Mouse (Mus musculus) spleen, postnatal 10 days (tissue): ENCODE measurements at regions not wholly inside any gene's neighbourhood (a gene's known extent, or its start where the extent isn't known, plus 50 kb on each side); places are given as distances from the start of the nearest gene placed in this dataset.
"Not testable (repeated sequence)": the region's sequence is repeated elsewhere in the genome, so short reads cannot be mapped to it uniquely, and the experiment has no call there.

Experiments used
- DNase-seq, 2 experiments: peaks; one replicate each; pipeline ENCODE4 v3.0.0; 2021 to 2022; ENCODE audit warnings: low spot score in 2 of 2

DNA sequence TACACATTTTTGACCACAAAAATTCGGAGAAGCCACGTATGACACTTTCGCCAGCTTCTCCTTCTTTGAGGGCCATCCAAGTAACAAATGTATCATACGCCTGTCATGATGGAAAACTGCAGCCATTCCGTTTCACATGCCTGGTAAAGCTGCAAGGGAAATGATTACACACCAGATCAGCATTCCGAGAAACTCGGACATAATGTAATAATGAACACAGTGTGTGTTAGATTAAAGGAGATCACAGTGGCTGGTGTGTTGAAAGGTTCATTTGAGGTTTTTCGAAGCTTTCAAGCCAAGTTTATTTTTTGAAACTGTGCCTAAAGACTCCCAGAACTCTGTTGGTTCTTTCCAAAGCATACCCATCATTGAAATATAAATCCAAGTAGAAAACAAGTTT is 137.8 kb upstream of the Mad2l1 start:
- no peak for DNase-seq

DNA sequence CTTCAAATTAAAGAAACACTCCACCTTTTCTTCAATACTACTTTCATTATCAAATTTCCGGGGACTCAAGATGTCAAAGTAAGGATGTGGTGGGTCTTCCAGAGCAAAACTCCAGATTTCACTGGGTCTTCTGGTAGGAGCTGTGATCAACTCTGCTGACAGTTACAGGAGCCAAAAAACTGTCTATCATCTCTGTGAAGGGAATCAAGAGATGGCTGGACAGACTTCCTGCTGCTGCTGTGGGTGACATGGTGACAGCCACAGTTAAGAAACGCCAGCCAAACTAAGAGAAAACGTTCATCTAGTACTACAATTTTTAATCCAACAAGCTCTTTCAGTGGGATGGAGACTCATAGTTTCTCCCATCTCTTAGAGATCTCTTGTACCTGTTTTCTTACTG is 136.5 kb upstream of the Mad2l1 start:
- DNase-seq, result no peak

DNA sequence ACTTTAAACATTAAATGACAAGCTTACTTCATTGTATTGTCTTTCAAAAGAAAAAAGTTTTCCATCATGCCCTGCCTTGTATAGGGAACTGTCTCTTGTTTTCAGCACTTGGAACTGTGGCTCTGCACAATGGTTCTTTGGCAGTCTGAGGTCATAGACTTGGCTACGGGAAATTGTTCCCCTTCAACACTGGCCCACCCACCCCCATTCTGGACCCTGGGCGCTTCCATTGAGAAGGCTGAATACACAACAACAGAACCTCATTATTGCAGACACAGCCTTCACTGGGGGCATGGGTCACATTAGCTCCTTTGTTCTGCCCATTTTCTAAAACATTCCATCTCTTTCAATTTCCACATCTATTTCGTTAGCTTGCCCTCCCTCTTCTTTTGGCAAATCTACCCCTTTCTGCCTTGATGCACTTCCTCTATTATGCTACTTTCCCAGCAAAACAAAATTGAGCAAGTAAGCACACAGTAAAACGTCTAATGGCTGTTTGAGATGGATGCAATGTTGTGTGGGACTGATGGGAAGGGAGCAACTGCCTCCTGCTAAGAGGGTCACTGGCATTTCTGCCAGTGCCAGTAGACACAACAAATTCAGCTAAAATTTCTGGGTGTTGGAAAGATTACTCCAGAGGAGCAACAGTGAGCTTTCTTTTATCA is 136.0 kb upstream of the Mad2l1 start:
- no peak for DNase-seq

DNA sequence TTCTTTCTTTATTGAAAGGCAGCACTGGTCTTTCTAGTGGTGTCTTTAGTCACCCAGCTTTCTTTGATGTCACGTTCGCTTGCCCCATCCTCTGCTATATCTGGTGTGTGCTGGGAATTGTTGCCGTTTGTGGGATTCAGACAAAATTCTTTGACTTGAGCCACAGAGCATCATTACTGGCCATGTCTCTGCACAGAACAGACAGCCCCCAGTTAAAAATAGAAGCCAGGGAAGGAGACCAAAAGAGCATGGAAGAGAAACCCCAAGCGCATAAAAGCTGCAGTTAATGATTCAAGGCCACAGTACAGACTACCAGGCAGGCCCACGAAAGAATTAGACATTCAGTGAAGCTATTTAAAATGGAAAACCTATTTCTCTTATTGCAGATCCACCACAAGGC is 133.7 kb upstream of the Mad2l1 start:
- DNase-seq, result no peak

DNA sequence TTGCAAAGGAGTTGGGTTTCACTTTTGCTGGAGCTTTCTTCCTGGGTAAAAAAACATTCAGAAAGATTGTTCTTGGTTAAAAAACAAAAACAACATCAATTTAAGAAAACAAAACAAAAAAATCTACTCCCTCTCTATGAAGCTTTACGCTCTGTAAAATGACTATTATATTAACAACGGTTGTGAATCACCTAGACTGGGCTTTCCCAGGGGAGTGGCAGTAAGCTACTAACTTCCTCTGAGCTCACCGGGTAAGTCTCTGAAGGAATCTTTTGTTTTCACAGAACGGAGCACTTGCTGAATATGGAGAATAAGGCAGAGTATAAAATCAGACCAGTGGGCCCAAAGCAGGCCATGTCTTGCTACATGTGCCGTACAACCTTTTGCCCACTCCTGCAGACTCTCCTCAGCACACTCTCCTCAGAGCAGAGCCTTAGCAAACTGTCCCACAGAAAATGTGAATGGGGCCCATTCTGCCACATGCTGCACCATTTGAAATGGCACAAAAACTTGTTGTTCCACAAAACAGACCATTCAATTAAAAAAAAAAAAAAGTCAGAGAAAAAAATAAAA is 133.2 kb upstream of the Mad2l1 start:
- DNase-seq, result no peak

DNA sequence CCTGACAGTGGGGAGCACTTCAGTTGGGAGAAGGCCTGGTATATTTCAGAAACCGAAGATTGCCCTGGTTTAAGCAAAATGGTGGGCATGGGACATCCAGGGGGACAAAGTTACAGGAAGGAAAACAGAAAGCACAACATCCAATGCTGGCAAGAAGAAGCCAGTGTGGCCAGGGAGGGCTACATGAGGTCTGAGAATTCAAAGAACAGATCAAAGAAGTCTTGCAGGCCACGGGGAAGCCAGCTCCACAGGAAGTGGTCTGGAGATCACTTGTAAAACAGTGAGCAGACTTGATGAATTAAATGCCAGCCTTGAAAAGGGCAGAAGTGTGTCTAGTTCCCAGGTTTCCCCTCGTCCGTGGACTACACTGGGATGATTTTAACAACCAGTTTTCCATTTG is 120.4 kb upstream of the Mad2l1 start:
- no peak for DNase-seq

DNA sequence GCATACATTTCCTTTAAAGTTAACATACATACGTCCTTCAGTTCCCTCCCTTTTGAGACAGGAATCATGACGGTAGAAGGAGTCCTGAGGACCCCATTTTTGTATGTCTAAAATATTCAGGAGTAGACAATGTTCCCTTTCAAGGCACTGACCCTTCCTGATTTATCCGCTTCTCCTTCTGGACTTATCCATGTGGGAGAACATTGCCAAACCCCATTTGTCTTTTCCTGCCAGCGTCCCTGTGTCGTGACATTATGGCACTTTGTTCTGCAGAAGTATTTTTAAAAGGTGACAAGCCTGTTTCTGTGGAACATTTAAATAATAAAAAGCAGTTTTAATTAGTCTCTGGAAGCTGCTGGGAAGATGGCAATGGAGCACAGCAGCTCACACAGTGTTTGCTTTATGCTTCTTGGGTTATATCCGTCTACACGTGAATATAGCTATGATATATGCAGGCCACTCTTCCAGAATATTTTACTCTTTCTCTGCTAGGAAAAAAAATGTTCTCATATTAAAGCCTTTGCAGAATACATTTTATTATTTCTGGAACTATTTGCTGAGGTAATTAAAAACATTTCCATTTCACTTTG is 115.6 kb upstream of the Mad2l1 start:
- DNase-seq, result no peak

DNA sequence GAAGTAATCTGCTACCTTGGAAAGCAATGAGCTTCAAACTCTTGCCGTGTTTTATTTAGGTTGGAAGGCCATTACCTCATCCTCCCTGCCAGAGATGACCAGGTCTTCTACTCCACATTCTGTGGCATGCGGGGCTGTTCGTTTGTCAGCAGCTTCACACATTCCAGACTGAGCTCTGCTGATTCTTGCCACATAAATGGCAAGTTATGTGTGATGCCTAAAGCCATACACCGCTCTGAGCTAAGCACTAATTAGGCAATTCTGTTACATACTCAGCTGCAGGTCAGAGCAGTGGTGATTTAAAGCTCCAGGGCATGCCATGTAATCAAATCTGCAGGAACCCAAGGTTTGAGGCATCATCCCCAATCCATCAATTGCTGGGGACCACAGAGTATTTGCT is 106.8 kb upstream of the Mad2l1 start:
- DNase-seq, result no peak

DNA sequence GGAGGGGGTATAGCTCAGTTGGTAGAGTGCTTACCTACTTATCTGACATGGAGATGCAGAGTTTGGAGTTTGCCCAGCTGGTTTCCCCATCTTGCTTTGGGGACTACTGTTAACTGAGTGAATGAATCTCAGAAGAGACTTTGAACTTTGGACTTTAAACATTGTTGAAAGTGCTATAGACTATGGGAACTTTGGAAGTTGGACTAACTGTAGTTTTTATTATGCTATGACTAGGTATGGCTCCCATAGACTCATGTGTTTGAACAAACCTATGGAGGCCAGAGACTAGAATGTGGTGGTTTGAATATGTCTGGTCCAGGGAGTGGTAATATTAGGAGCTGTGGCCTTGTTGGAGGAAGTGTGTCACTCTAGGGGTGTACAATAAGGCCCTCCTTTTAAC is 84.8 kb upstream of the Mad2l1 start:
- DNase-seq, result not testable (repeated sequence)

DNA sequence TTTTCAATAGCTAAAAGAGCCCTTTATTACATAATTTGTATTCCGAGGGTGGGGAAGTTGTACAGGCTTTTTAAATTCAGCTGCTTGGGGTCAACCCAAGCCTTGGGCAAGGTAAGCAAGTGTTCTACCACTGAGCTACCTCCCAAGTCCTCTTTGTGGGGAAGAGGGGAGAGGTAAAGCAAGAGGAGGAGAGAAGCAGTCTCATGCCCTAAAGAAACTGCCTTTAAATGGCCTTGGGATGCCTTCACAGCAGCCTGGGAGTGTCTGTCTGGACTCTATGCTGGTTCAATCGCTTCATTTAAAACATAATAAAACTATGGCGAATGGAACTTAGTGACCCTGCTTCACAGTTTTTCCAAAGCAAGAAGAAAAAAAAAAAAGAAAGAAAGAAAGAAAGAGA is 77.0 kb upstream of the Mad2l1 start:
- no peak for DNase-seq

DNA sequence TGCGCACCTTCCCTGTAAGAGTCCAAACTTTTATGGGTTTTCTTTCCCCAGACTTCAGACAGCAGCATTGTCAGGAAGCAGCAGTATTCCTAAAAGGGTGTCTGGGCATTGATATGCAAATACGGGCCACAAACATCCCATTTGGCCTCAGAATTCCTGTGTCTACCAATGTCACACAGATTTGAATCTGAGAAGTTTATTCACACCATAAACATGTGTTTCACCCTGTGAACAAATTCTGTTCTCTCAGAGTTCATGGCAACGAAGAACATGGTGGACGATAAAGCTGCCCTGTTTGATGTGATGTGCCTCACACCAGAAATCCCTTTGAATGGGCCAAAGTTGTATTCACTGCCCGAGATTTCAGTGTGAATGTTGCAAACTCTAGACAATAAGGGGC is 70.7 kb upstream of the Mad2l1 start:
- DNase-seq, result no peak

DNA sequence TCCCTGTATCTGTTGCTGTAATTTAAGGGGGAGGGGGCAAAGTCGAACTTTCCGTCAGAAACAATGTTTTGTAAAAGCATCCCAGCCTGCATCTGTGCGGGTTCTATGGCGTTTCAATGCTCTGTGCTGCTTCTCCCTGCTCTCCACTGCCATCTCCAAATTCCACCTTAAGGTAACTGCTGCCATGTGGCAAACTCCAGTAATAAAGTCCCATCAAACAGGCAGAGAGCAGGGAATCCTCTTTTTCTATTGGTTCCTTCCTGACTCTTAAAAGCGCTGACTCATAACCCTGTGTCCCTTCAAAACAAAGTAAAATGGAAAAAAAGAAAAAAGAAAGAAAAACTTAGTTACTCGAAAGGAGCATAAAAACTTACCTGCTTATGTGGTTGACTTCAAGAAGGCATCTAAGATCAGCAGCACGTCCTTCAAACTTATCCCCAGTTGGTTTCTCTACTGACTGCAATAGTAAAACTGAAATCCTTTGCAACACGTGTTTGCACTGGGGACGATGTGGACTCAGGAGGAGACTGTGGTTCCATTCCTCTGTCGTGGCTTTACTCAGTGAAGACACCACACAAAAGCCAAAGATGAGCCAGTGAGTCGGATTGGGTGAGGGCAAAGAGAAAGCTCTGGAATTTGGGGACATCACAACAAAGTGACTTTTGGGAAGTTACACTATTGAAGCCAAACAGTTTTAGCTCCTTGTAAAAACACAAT is 69.9 kb upstream of the Mad2l1 start:
- DNase-seq, result no peak

DNA sequence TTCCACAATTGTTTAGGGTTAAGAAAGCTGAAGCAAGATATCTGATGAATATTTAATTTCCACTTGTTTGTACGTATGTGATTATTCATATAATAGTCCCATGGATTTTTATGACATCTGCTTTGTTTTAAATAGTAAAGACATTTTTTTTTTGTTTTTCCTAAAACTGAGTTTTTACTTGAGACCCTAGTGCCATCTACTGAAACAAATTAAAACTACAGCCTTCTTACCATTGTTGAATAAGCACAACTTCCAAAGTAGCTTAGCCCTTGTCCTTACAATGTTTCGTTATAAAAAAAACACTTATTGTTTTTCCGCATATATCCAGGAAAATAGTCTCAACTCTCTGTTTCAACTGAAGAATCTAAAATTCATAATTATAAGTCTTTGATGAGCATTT is 68.4 kb upstream of the Mad2l1 start:
- no peak for DNase-seq

DNA sequence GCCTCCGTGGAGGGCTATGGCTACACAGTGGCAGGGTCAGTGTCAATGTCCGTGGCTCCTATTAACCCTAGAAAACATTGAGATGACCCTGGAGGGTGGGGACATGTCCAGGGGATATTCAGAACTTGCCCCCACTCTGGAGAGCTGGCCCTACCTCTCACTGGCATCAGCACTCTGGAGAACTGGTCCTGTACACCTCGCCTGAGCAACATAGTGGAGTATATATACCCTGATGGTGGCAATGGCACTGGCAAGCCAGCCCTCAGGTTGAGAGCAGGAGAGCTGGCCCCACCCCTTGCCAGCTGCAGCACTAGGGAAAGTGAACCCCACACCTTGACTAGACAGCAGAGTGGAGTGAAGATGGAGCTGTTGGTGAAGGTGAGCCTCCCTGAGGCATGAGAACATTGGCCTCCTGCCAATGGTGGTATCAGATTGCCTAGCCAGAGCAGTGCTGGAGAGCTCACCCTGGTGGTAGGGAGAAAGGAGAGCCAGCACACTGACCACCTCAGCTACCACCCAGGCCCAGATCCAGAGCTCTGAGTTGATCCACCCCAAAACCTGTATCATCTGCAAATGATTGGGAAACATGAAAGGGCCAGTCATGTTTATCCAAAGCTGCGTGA is 64.5 kb upstream of the Mad2l1 start:
- DNase-seq, result no peak

DNA sequence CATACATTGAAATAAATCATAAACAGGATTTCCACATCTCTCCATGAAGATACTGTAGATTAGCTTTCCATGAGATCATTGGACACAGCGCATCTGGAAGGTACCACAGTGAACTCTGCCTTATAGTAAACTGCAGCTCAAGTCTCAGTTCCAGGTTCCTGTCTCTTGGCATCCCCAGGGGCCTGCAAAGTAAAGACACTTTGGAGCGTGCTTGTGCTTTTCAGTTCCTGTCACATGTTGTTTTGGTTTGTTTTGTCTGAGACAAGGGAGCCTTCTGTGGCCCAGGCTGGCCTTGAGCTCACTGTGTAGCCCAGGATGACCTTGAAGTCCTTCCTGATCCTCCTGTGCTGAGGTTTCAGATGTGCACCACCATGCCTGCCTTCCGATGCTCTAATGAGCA is 63.4 kb upstream of the Mad2l1 start:
- DNase-seq, result no peak

DNA sequence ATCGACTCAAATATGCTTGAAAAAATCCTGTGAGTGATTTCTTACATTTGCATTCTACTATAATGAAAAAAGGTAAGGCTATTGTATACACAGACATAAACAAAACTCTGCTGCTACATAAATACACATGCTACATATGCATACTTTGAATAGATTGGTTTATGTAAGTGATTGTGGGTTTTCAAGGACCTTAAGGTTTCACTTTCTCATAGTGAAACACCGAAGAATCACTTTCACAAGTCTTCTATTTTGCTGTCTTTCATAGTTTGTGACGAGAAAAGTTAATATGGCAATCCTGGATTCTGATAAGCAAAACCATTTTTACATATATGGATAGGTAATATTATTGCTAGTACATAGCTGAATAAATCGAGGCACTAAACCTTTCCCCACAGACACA is 62.5 kb upstream of the Mad2l1 start:
- DNase-seq, result no peak

DNA sequence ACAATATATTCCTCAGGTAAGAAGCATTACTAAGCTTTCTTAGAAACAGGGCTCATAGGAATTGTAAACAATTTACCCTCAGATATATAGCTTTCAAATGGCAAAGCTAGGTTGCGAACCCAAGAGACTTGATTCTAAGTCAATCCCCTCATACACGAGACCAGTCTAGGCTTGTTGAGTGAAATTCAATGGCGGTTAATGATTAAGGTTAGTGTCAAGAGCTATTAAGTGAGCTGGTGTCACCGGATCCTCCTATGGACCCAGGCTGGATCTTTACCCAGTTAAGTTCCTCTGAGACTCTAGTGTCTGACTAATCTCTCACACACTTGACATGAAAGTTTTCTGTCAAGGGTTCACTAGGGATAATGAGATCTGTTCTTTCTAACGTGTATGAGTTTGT is 57.6 kb upstream of the Mad2l1 start:
- DNase-seq, result no peak

DNA sequence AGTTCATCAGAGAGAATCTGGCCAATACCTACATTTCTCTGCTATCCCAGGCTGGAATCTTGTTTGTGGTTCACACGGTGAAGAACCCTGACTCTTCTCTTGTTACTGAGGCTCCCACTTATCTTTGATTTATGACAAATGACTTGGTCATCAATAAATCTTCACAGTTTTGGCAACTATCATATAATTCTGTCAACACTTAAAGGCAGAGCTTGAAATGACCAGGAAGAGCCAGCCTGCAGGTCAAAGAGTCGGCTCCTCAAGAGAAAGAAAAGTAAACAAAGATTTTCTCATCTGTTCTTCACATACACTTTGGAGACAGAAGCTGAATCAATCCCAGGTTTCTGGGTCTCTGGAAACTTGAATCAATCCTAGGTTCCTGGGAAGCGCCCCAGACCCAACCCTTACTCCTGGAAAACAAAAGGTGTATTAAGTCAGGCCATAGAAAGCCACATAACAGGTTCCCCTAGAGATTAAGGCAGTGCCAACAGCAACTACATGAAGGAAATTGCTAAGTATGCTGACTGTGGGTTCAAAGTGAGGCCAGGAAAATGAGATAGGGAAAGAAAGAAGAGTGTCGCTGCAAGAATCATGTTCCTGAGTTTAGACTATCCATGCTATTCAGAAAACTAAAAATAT is 56.7 kb upstream of the Mad2l1 start:
- DNase-seq, result no peak

DNA sequence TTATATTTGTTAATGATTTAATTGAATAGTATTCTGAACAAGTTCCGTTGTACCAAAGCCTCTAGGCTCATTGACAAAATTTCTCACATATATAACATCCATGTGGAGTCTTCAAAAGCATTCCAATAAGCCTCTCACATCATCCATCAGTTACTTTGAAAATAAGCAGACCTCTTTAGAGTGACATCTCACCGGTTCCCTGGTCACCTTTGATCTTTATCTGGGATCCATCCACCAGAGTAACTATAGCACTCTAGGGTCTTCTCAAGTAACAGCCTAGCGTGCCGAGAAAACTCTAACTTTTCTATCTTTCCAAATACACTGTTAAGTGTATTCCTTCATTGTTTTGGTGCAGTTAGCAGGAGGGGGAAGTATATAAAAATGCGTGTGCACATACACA is 55.6 kb upstream of the Mad2l1 start:
- DNase-seq, result no peak

DNA sequence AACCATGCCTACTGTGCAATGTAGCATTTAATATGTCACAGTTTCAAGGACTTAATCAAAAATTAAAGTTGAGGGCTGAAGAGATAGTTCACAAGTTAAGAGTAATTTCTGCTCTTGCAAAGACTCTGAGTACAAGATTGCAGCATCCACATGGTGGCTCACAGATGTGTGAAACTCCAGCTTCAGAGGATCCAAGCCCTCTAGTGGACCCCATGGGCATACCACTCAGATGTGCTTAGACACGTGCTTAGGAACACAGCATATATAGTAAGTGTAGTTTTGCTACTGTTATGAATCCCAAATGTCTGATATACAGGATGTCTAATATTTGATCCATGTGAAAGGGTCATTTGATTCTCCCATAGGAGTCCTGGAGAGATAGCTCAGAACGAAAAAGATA is 55.0 kb upstream of the Mad2l1 start:
- peak in 1 of 2 experiments; percentile 16 for DNase-seq

DNA sequence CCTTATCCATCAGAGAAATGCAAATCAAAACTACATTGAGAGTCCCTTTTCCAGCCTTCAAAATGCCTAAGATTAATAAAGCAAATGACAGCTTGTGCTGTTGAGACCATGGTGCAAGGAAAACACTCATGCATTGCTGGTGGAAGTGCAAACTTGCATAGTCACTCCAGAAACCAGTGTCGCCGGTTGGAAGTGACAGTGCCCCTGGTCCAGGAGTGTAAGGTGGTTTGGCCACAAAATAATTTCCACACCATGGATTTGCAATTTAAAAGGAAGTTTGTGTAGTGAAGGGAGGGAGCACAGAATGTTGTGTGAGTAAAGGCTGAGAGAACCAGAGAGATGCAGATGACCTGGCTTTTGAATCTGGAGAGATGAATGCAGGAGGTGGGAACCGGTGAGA is 52.4 kb upstream of the Mad2l1 start:
- DNase-seq, result no peak
